Mouse (Mus musculus) forebrain, embryonic 11.5 days (tissue): Measurements from ENCODE around the gene C2. TPM values are rescaled to one million over a fixed set of nuclear protein-coding genes. Genes with fewer than 3 reads are reported as not detected.
"Not testable (repeated sequence)": the region's sequence is repeated elsewhere in the genome, so short reads cannot be mapped to it uniquely, and the experiment has no call there.

Experiments
- ATAC-seq: fragments of 200-750 bp; cut with Nextera tagmentation; replicated peaks from 2 replicates; pipeline ENCODE4 v1.8.0; 2017; ENCODE audit warnings: moderate TSS enrichment; ENCODE audit not compliant: low FRiP score
- DNase-seq: peaks from one replicate; pipeline ENCODE4 v3.0.0-alpha.2; 2017; ENCODE audit warnings: low spot score
- H3K27ac ChIP-seq: fragments of 300-500 bp; sonication (generic); 2 replicates; pipeline ENCODE4 v1.5.1; 2014; ENCODE audit warnings: low read depth, low read length
- H3K27me3 ChIP-seq: fragments of 300-500 bp; sonication (generic); 2 replicates; pipeline ENCODE4 v1.6.1; 2014; ENCODE audit warnings: mild to moderate bottlenecking, low read length, mixed read lengths; ENCODE audit not compliant: control insufficient read depth, insufficient read depth
- H3K36me3 ChIP-seq: fragments of 300-500 bp; sonication (generic); 2 replicates; pipeline ENCODE4 v1.6.1; 2014; ENCODE audit warnings: mild to moderate bottlenecking, low read length, moderate library complexity, mixed read lengths; ENCODE audit not compliant: control insufficient read depth, insufficient read depth
- H3K4me1 ChIP-seq: fragments of 300-500 bp; sonication (generic); replicated peaks from 2 replicates; pipeline ENCODE4 v1.6.1; 2014; ENCODE audit warnings: low read length, mixed read lengths; ENCODE audit not compliant: control insufficient read depth, insufficient read depth
- H3K4me2 ChIP-seq: fragments of 300-500 bp; sonication (generic); 2 replicates; pipeline ENCODE4 v1.6.1; 2014; ENCODE audit warnings: low read depth, mild to moderate bottlenecking, low read length, moderate library complexity, mixed read lengths; ENCODE audit not compliant: severe bottlenecking
- H3K4me3 ChIP-seq: fragments of 300-500 bp; sonication (generic); 2 replicates; pipeline ENCODE4 v1.5.1; 2014; ENCODE audit warnings: low read depth, low read length
- H3K9ac ChIP-seq: fragments of 300-500 bp; sonication (generic); 2 replicates; pipeline ENCODE4 v1.6.1; 2014; ENCODE audit warnings: low read length
- H3K9me3 ChIP-seq: fragments of 300-500 bp; sonication (generic); 2 replicates; pipeline ENCODE4 v1.6.1; 2016; ENCODE audit warnings: low read length, mixed read lengths; ENCODE audit not compliant: control insufficient read depth
- WGBS: fragments of 180-500 bp; shearing (Covaris S2); extraction: QIAGEN DNeasy Blood & Tissue Kit; methylation state at CpG from one replicate; pipeline ENCODE4 v1.1.7; 2014; 5-methylcytosine and 5-hydroxymethylcytosine counted together
- polyA plus RNA-seq: library from polyadenylated mRNA; unstranded; fragments of >200 nt; fragmentation: Nextera tagmentation; extraction: Ambion mirVana; gene quantifications from 2 replicates; pipeline ENCODE4 v1.2.1, GENCODE M21; 2014

The C2 gene
- polyA plus RNA-seq, 1 experiment from 2014 or later = 1.1 TPM

DNA sequence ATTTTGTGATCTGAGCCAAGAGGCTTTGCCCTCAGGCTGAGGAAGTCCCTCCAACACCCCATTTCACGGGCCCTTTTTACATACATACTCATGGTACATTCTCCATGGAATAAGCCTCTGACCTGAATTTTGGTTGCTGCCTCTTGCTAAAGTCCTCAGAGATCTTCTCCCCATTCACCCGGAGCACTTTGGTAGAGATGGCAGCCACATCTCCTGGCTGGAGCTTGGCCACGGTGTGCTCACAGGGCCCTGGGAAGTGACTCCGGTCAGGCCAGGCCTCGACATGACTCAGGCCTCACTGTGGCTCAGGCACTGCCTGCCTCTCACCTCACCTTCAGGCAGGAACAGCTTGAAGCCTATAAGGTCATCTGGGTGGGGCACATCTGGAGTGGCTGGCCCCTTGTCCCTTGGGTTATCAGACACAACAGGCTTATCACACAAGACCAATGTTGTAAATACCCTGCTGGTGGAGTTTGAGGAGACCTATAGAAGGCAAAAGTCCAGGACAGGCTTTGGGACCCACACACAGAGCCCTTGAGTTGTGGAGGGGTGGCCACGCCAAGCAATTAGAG is 57.2 kb downstream of the C2 start:
- peaks cover 15% of the 10 kb centered on the region for H3K4me1 ChIP-seq
- H3K27me3 ChIP-seq = no peaks in the 10 kb centered on the region
- DNase-seq = no peak
- no peak overlapping the region for H3K4me2 ChIP-seq
- WGBS = 87% methylated on average over 6 of the region's 6 CpGs
- H3K27ac ChIP-seq = no peak overlapping the region
- no peak overlapping the region for H3K4me3 ChIP-seq
- H3K9ac ChIP-seq = no peak overlapping the region
- no peaks in the 10 kb centered on the region for H3K9me3 ChIP-seq
- no peak for ATAC-seq
- H3K36me3 ChIP-seq = peaks cover 11% of the 10 kb centered on the region

DNA sequence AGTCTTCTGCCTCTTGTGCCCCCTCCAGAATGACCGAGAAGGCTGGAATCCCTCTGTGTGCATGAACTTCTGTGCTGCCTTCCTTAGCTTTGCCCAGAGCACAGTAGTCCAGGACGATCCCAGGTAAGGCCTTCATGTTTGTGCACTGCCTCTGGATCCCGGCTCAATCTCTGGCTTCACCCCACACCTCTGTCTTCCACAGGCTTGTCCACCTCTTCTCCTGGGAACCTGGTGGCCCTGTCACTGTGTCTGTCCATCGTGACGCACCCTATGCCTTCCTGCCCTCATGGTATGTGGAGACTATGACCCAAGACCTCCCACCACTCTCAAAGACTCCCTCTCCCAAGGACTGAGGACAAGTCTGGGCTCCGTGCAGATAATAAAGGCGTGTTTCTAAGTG is 59.3 kb downstream of the C2 start:
- no peak for ATAC-seq
- Histone ChIP-seq H3K4me2 (no peak overlapping the region), H3K9ac (no peak overlapping the region), H3K4me1 (peaks cover 16% of the 10 kb centered on the region), H3K36me3 (peaks cover 11% of the 10 kb centered on the region), H3K27me3 (no peaks in the 10 kb centered on the region), H3K27ac (no peak overlapping the region), H3K9me3 (no peaks in the 10 kb centered on the region), H3K4me3 (no peak overlapping the region)
- no peak for DNase-seq
- WGBS = 87% methylated on average over 7 of the region's 7 CpGs

DNA sequence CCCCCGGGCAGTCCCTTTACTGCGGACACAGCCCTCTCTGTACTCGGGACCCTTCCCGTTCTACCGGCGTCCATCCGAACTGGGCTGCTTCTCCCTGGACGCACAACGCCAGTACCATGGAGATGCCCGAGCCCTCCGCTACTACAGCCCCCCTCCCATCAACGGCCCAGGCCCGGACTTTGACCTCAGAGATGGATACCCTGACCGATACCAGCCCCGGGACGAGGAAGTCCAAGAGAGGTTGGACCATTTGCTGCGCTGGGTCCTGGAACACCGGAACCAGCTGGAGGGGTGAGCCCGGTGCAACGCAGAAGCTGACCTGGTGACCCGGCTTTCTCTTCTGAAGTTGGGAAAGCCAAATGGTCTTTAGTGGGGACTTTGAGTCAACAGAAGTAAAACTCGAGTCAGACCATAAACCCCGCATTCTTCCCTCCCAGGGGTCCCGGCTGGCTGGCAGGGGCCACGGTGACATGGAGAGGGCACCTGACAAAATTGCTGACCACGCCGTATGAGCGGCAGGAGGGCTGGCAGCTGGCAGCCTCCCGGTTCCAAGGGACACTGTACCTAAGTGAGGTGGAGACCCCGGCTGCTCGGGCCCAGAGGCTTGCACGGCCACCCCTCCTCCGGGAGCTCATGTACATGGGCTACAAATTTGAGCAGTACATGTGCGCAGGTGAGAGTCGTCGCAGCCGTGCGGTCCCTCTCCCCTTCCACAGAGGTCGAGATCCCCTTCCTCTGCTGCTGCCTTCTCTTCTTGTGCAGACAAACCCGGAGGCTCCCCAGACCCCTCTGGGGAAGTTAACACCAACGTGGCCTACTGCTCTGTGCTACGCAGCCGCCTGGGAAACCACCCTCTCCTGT is 60.4 kb downstream of the C2 start:
- peak; percentile 4; the same call in 1 of the 2 replicates for ATAC-seq
- peak overlapping the region; percentile 41; the same call in 1 of the 2 replicates for H3K27ac ChIP-seq

GRCm38 (mm10) chr17:34836856-34837221 is 61.2 kb downstream of the C2 start, which contains the start of the genes Stk19 and Dxo:
Stk19 (minus strand) TSS chr17:34836945.
Dxo (plus strand) TSS chr17:34837019.
- H3K27ac ChIP-seq = peak within 1 kb of the TSS; percentile 41; the same call in 1 of the 2 replicates
- peak within 1 kb of the TSS; percentile 78 for H3K4me3 ChIP-seq
- peaks cover 16% of the 10 kb centered on the region for H3K4me1 ChIP-seq
- peak within 1 kb of the TSS; percentile 97 for H3K4me2 ChIP-seq
- no peaks in the 10 kb centered on the region for H3K27me3 ChIP-seq
- peaks cover 11% of the 10 kb centered on the region for H3K36me3 ChIP-seq
- ATAC-seq (peak; percentile 92), DNase-seq (peak; percentile 98)
- no peaks in the 10 kb centered on the region for H3K9me3 ChIP-seq
- WGBS = under 1% methylated on average over 40 of the region's 40 CpGs
- peak within 1 kb of the TSS; percentile 77 for H3K9ac ChIP-seq

More for the DNA sequence above, 60.4 kb downstream of the C2 start:
- peak overlapping the region; percentile 97 for H3K4me2 ChIP-seq
- peak overlapping the region; percentile 78 for H3K4me3 ChIP-seq
- H3K9me3 ChIP-seq = no peaks in the 10 kb centered on the region
- peaks cover 16% of the 10 kb centered on the region for H3K4me1 ChIP-seq
- H3K27me3 ChIP-seq = no peaks in the 10 kb centered on the region
- no peak for DNase-seq
- H3K36me3 ChIP-seq = peaks cover 11% of the 10 kb centered on the region
- WGBS = 45% methylated on average over 43 of the region's 43 CpGs
- peak overlapping the region; percentile 77 for H3K9ac ChIP-seq

DNA sequence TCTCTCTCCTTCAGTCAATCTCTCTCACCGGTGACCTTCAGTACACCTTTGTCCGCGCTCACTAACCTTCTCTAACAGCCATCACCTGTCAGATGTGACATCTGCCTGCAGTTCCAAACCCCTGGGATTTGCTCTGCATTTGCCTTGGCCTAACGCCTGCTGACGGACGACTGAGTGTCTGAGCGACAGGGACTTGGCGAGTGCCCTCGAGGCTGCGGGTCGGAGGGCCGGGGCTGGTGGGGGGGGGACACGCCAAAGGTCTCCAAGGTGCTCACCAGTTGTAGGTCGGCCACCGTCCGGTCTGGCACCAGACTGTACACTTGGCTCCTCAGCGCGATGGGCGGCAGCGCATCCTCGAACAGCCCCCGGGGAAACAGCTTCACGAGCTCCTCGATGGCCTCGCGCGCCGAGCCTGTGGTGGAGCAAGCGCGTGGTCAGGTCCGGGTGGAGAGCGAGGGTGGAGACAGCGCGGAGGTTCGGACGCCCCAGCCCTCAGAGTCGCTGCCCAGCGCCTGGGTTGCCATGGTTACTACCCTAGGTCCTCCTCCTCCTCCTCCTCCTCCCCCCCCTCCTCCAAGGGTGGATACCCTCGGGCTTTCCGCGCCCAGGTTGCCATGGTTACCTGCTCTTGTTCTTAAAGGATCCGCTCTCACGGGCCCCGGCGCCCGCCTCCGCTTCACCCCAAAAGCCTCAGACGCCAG is 61.8 kb downstream of the C2 start:
- Histone ChIP-seq H3K27ac (peak overlapping the region; percentile 14; the same call in 1 of the 2 replicates), H3K4me2 (peak overlapping the region; percentile 95), H3K4me3 (peak overlapping the region; percentile 78), H3K27me3 (no peaks in the 10 kb centered on the region), H3K9me3 (no peaks in the 10 kb centered on the region), H3K9ac (peak overlapping the region; percentile 77), H3K36me3 (peaks cover 11% of the 10 kb centered on the region), H3K4me1 (peaks cover 16% of the 10 kb centered on the region)
- ATAC-seq (peak; percentile 85), DNase-seq (no peak)
- WGBS = 4% methylated on average over 48 of the region's 48 CpGs

DNA sequence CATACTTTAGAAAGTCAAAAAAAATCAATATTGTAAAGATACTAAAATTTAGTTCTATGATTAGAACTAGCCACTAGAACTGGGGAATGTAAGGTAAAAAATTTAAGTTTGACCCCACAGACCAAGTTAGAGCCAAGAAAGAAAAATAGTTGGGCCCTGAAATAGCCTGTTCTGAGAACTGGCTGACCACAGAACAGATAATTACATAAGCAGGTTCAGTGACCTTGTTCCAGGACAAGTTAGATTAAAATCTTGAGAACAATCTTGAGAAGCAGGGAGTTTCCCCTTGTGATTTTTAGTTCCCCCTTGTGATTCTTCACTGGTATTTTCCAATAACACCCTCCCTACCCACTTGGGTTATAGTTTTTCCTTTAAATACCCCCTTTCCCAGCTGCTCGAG is 67.3 kb downstream of the C2 start:
- H3K4me1 ChIP-seq = not testable (repeated sequence)
- WGBS = 91% methylated on average over 1 of the region's 1 CpGs

GRCm38 (mm10) chr17:34814818-34815370 is 83.2 kb downstream of the C2 start:
- no peaks in the 10 kb centered on the region for H3K9me3 ChIP-seq
- no peaks in the 10 kb centered on the region for H3K4me1 ChIP-seq
- H3K4me2 ChIP-seq = no peak overlapping the region
- H3K4me3 ChIP-seq = no peak overlapping the region
- ATAC-seq (no peak), DNase-seq (no peak)
- H3K9ac ChIP-seq = no peak overlapping the region
- 82% methylated on average over 7 of the region's 7 CpGs for WGBS
- H3K36me3 ChIP-seq = no peaks in the 10 kb centered on the region
- H3K27ac ChIP-seq = no peak overlapping the region
- no peaks in the 10 kb centered on the region for H3K27me3 ChIP-seq

More for the DNA sequence above, 67.3 kb downstream of the C2 start:
- H3K9ac ChIP-seq, H3K4me2 ChIP-seq, DNase-seq, ATAC-seq, H3K36me3 ChIP-seq, H3K27me3 ChIP-seq, H3K9me3 ChIP-seq, H3K4me3 ChIP-seq, H3K27ac ChIP-seq: not testable (repeated sequence)

- peak; percentile 61 for DNase-seq
- not testable (repeated sequence) for H3K36me3 ChIP-seq, H3K4me1 ChIP-seq, H3K27me3 ChIP-seq, H3K4me3 ChIP-seq, H3K9me3 ChIP-seq, ATAC-seq, H3K4me2 ChIP-seq, H3K9ac ChIP-seq, H3K27ac ChIP-seq
- WGBS = 62% methylated on average over 8 of the region's 12 CpGs
Measured at GRCm38 (mm10) chr17:34813747-34814146, 84.3 kb downstream of the C2 start.
